In the genomic region with DNA sequence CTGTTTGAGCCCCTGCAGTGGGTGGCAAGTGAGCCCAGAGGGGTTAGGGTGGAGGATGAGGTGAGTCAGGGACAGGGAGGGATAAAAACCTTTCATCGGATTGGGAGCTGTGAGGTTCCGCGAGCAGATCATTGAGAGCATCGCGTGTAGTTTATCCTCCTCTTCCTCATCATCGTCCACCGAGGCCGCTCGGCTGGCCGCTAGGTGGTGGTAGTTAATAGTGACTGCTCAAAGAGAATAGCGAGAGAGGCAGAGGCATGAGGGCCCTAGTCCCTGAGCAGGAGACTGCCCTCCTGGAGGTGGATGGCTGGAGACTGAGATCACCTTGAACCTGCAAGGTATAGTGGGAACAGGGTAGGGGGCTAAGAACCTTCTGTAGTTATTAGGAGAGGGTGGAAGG, we compare ENCODE assay signal across 9 mouse cellular contexts. TPM values are rescaled to one million over a fixed set of nuclear protein-coding genes. Genes with fewer than 3 reads are reported as not detected.
A peak's percentile ranks its signal among the peaks of the same experiment; 100 is the strongest.
DNase-seq lines count a peak whose midpoint lies in the region; ATAC-seq and TF ChIP-seq lines count a peak whose summit lies in the region.
"Had no signal": no experiment of that assay in that cellular context is flagged by ENCODE, and none has a peak within 500 bp of the region (broad histone marks: within the 10 kb centered on the region; RNA-seq: fewer than 3 reads in every experiment).

No protein-coding gene starts in this region.

- H3K4me3 ChIP-seq in cerebellum, adult 2 months (replicated peaks; ENCODE audit: insufficient read depth, low read depth, low read length): no peak overlapping the region
- H3K4me3 ChIP-seq in midbrain, embryonic 14.5 days (replicated peaks; ENCODE audit: low read depth, low read length): no peak overlapping the region
- H3K4me3 ChIP-seq: liver, embryonic 15.5 days had no signal

- peak in 1 of 2 experiments; percentile 48 for DNase-seq in cerebellum, adult 2 months
- DNase-seq in kidney, postnatal 4 days: peak; percentile 53 to 65
- no peak for DNase-seq in kidney, adult 8-10 months
- peak; percentile 58 to 65 for DNase-seq in heart, postnatal 10 days
- peak; percentile 54 for DNase-seq in midbrain, embryonic 14.5 days
- no peak for DNase-seq in spleen, postnatal 36 days (ENCODE audit: low spot score in 2 of 2)
- no peak for DNase-seq in frontal cortex, adult 2 months (ENCODE audit: extremely low spot score in 1 of 2, low spot score in 1 of 2)

- no peak overlapping the region for H3K4me2 ChIP-seq in midbrain, embryonic 14.5 days (ENCODE audit: low read length)
- H3K4me2 ChIP-seq: liver, embryonic 15.5 days had no signal

- no peak for ATAC-seq in cerebellum, adult (ENCODE audit: insufficient number of reproducible peaks, low FRiP score, low TSS enrichment)
- no peak for ATAC-seq in midbrain, embryonic 14.5 days (ENCODE audit: low FRiP score, low TSS enrichment)

- H3K9ac ChIP-seq in midbrain, embryonic 14.5 days (replicated peaks; ENCODE audit: low read length): no peak overlapping the region
- H3K9ac ChIP-seq: liver, embryonic 15.5 days had no signal

- TF ChIP-seq POLR2A in cerebellum, adult 2 months (IDR thresholded peaks at IDR 0.05; ENCODE audit: borderline replicate concordance, insufficient read depth, low read length): no peak

- no peak overlapping the region for H3K27ac ChIP-seq in cerebellum, adult 2 months (ENCODE audit: insufficient read depth, low read length)
- no peak overlapping the region for H3K27ac ChIP-seq in midbrain, embryonic 14.5 days (replicated peaks; ENCODE audit: low read depth, low read length)
- H3K27ac ChIP-seq: liver, embryonic 15.5 days had no signal

- no peaks in the 10 kb centered on the region for H3K9me3 ChIP-seq in midbrain, embryonic 14.5 days (ENCODE audit: control insufficient read depth, low read length)
- H3K9me3 ChIP-seq: liver, embryonic 15.5 days had no signal

- H3K4me1 ChIP-seq in cerebellum, adult 2 months (ENCODE audit: control insufficient read depth, insufficient read depth, low read length): peaks cover 27% of the 10 kb centered on the region
- H3K4me1 ChIP-seq in midbrain, embryonic 14.5 days (ENCODE audit: control insufficient read depth, insufficient read depth, low read length): no peaks in the 10 kb centered on the region
- H3K4me1 ChIP-seq: liver, embryonic 15.5 days had no signal

- 44% methylated on average over 11 of the region's 11 CpGs for WGBS in cerebellum, adult 2 months
- WGBS in midbrain, embryonic 14.5 days: 29% methylated on average over 11 of the region's 11 CpGs

- H3K36me3 ChIP-seq in midbrain, embryonic 14.5 days (ENCODE audit: control insufficient read depth, insufficient read depth, low read length): peaks cover 73% of the 10 kb centered on the region
- H3K36me3 ChIP-seq: liver, embryonic 15.5 days had no signal

- TF ChIP-seq CTCF in cerebellum, adult 2 months (IDR thresholded peaks at IDR 0.05; ENCODE audit: borderline replicate concordance, insufficient read depth, low read depth, low read length): peak; percentile 62

- intact Hi-C loops in heart, postnatal 10 days (cut with DNase I): no loop called here

- H3K27me3 ChIP-seq in cerebellum, adult 2 months (ENCODE audit: control insufficient read depth, insufficient read depth, low read length): no peaks in the 10 kb centered on the region
- H3K27me3 ChIP-seq in midbrain, embryonic 14.5 days (ENCODE audit: control insufficient read depth, insufficient read depth, low read length): no peaks in the 10 kb centered on the region
- H3K27me3 ChIP-seq: liver, embryonic 15.5 days had no signal

RNA-seq across cellular contexts. Expression of a gene that starts 32.8 kb away (rescaled TPM):
- 17.9 and 18.0 TPM in 2 replicates for polyA plus RNA-seq in cerebellum, adult 2 months (2012; rRNA removed)
- 10 to 100 TPM; 12.1 to 14.6 TPM for total RNA-seq in heart, postnatal 10 days (2021)
- polyA plus RNA-seq in midbrain, embryonic 14.5 days (2014; fragmentation: Nextera tagmentation; extraction: Ambion mirVana): 9.8 and 10.3 TPM in 2 replicates
- 18.2 and 20.8 TPM in 2 replicates for polyA plus RNA-seq in frontal cortex, adult 2 months (2012; rRNA removed)

RNA-seq across cellular contexts. Expression of a gene that starts 33.4 kb away (rescaled TPM):
- polyA plus RNA-seq in cerebellum, adult 2 months (2012; rRNA removed): 29.0 and 30.7 TPM in 2 replicates
- total RNA-seq in heart, postnatal 10 days (2021): 10 to 100 TPM; 12.2 to 12.9 TPM
- polyA plus RNA-seq in midbrain, embryonic 14.5 days (2014; fragmentation: Nextera tagmentation; extraction: Ambion mirVana): 24.3 and 25.7 TPM in 2 replicates
- polyA plus RNA-seq in frontal cortex, adult 2 months (2012; rRNA removed): 71.9 and 80.2 TPM in 2 replicates

RNA-seq across cellular contexts. Expression of a gene that starts 34.4 kb away (rescaled TPM):
- polyA plus RNA-seq in cerebellum, adult 2 months (2012; rRNA removed): 16.1 and 17.4 TPM in 2 replicates
- total RNA-seq in heart, postnatal 10 days (2021): 10 to 100 TPM; 17.1 to 20.1 TPM
- 25.6 and 31.0 TPM in 2 replicates for polyA plus RNA-seq in midbrain, embryonic 14.5 days (2014; fragmentation: Nextera tagmentation; extraction: Ambion mirVana)
- polyA plus RNA-seq in frontal cortex, adult 2 months (2012; rRNA removed): 15.6 and 17.6 TPM in 2 replicates

Comparison
In these comparisons a context has a peak if more than half of its experiments do, and no peak if none do; other contexts are left out.
1. DNase-seq: peak in kidney, postnatal 4 days (2 of 2), heart, postnatal 10 days (2 of 2) and midbrain, embryonic 14.5 days (single experiment); none in kidney, adult 8-10 months (0 of 2), spleen, postnatal 36 days (0 of 2) and frontal cortex, adult 2 months (0 of 2).